Mouse (Mus musculus): ENCODE measurements around the gene Tango2. TPM values are rescaled to one million over a fixed set of nuclear protein-coding genes. Genes with fewer than 3 reads are reported as not detected.

Tango2 gene
- polyA plus RNA-seq, 1 experiment from 2014 or later: 49.7 TPM

DNA sequence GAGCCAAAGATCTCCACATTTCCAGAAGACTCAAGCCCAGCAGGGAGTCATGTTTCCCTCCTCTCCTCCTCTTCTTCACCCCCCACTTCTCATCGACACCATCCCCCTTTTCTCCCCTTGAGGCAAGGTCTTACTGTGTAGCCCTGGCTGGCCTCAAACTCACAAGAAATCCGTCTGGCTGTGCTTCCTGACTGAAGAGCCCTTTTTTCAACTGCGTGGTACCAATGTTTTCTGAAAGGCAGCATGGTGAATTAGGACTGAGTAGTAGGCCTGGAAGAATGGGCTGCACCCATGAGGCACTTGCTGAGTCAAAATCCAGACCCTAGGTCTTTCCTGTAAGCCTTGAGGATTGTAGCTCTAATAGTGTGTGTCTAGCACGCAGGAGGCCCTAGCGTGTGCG lies 42.5 kb upstream of the Tango2 start:
- Histone ChIP-seq H3K27ac (replicated peaks) (no peak overlapping the region), H3K4me1 (peaks cover 66% of the 10 kb centered on the region), H3K27me3 (no peaks in the 10 kb centered on the region), H3K4me2 (replicated peaks) (no peak overlapping the region), H3K9me3 (no peaks in the 10 kb centered on the region), H3K4me3 (no peak overlapping the region), H3K36me3 (no peaks in the 10 kb centered on the region), H3K9ac (replicated peaks) (no peak overlapping the region)
- no peak for ATAC-seq (ENCODE audit: low FRiP score, low read depth)
- 79% methylated on average over 6 of the region's 6 CpGs for WGBS

- Histone ChIP-seq H3K4me3 (no peak overlapping the region), H3K9ac (replicated peaks) (0 out of 2 replicates have a peak overlapping the region, but pooled peaks have one; percentile 34), H3K4me1 (peaks cover 61% of the 10 kb centered on the region), H3K36me3 (no peaks in the 10 kb centered on the region), H3K4me2 (replicated peaks) (no peak overlapping the region), H3K27ac (replicated peaks) (peak overlapping the region; percentile 71), H3K9me3 (no peaks in the 10 kb centered on the region), H3K27me3 (no peaks in the 10 kb centered on the region)
- no peak for ATAC-seq (ENCODE audit: low FRiP score, low read depth)
- 85% methylated on average over 14 of the region's 14 CpGs for WGBS
These were observed 40.9 kb upstream of the Tango2 start for GRCm38 (mm10) chr16:18388583-18389435.

- H3K4me3 ChIP-seq: no peak overlapping the region
- no peak overlapping the region for H3K4me2 ChIP-seq (replicated peaks)
- no peaks in the 10 kb centered on the region for H3K9me3 ChIP-seq
- H3K27ac ChIP-seq (replicated peaks): peak overlapping the region; percentile 71
- 0 out of 2 replicates have a peak overlapping the region, but pooled peaks have one; percentile 34 for H3K9ac ChIP-seq (replicated peaks)
- H3K4me1 ChIP-seq: peaks cover 61% of the 10 kb centered on the region
- WGBS: 41% methylated on average over 5 of the region's 7 CpGs
- no peaks in the 10 kb centered on the region for H3K27me3 ChIP-seq
- ATAC-seq (ENCODE audit: low FRiP score, low read depth): no peak
- H3K36me3 ChIP-seq: no peaks in the 10 kb centered on the region
These were observed 40.0 kb upstream of the Tango2 start for GRCm38 (mm10) chr16:18387704-18388582.

- Histone ChIP-seq H3K4me3 (no peak overlapping the region), H3K9me3 (no peaks in the 10 kb centered on the region), H3K36me3 (no peaks in the 10 kb centered on the region), H3K4me2 (replicated peaks) (no peak overlapping the region), H3K27ac (replicated peaks) (peak overlapping the region; percentile 71; the same call in 1 of the 2 replicates), H3K9ac (replicated peaks) (no peak overlapping the region), H3K27me3 (no peaks in the 10 kb centered on the region), H3K4me1 (peaks cover 64% of the 10 kb centered on the region)
- 49% methylated on average over 3 of the region's 3 CpGs for WGBS
- no peak for ATAC-seq (ENCODE audit: low FRiP score, low read depth)
These were observed 39.1 kb upstream of the Tango2 start for GRCm38 (mm10) chr16:18386972-18387371.

DNA sequence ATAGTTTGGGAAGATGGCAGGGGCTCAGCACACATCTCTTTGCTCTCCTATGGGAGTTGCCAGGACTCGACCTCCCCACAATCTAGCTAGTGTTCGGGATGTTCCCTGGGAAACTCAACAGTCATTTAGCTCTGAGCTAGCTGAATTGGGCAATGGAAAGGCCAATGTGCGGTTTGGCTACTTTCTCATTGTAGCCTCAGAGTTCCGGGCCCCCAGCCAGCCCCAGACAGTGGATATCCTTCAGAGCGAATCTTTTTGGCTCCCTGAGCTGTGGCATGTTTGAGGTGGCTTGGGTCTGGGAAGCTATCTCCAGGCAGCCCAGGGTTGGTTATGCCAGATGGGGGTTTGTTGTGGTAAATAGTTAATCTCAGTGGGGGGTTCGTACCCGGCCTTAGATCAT lies 38.5 kb upstream of the Tango2 start:
- no peaks in the 10 kb centered on the region for H3K9me3 ChIP-seq
- H3K4me1 ChIP-seq: peaks cover 67% of the 10 kb centered on the region

GRCm38 (mm10) chr16:18385411-18385810 lies 37.5 kb upstream of the Tango2 start:
- H3K4me1 ChIP-seq: peaks cover 77% of the 10 kb centered on the region
- no peak overlapping the region for H3K27ac ChIP-seq (replicated peaks)
- 59% methylated on average over 5 of the region's 5 CpGs for WGBS
- ATAC-seq (ENCODE audit: low FRiP score, low read depth): no peak
- no peaks in the 10 kb centered on the region for H3K27me3 ChIP-seq
- H3K4me3 ChIP-seq: no peak overlapping the region
- H3K4me2 ChIP-seq (replicated peaks): no peak overlapping the region
- H3K9me3 ChIP-seq: no peaks in the 10 kb centered on the region
- H3K36me3 ChIP-seq: no peaks in the 10 kb centered on the region
- H3K9ac ChIP-seq (replicated peaks): no peak overlapping the region

More for the DNA sequence above, 38.5 kb upstream of the Tango2 start:
- 78% methylated on average over 7 of the region's 7 CpGs for WGBS
- H3K27me3 ChIP-seq: no peaks in the 10 kb centered on the region
- no peak overlapping the region for H3K4me2 ChIP-seq (replicated peaks)
- no peak overlapping the region for H3K4me3 ChIP-seq
- ATAC-seq (ENCODE audit: low FRiP score, low read depth): no peak
- no peak overlapping the region for H3K9ac ChIP-seq (replicated peaks)
- no peaks in the 10 kb centered on the region for H3K36me3 ChIP-seq
- no peak overlapping the region for H3K27ac ChIP-seq (replicated peaks)

- Histone ChIP-seq H3K9me3 (no peaks in the 10 kb centered on the region), H3K27me3 (no peaks in the 10 kb centered on the region), H3K4me2 (replicated peaks) (no peak overlapping the region), H3K4me3 (no peak overlapping the region), H3K36me3 (no peaks in the 10 kb centered on the region), H3K27ac (replicated peaks) (peak overlapping the region; percentile 30; the same call in 1 of the 2 replicates), H3K9ac (replicated peaks) (no peak overlapping the region), H3K4me1 (peaks cover 85% of the 10 kb centered on the region)
- 64% methylated on average over 8 of the region's 8 CpGs for WGBS
- ATAC-seq (ENCODE audit: low FRiP score, low read depth): no peak
These were observed 36.8 kb upstream of the Tango2 start for GRCm38 (mm10) chr16:18384659-18385058.

DNA sequence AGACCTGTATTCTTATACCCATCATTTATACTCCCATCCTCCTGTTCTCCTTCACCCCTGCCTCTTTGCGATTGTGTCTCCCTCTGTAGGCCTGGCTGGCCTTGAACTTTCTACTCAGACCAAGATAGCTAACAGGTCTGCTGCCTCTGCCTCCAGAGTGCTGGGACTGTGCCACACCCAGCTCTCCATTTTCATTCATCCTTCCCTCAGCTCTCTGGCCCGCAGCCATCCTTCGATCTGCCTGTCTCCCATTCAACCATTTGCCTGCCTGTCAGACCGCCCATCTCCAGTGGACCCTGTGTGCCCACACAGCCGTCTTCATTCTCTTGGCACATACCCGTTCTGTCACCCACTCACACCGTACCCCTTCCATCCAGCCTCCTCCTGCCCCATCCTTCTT lies 36.3 kb upstream of the Tango2 start:
- no peak for ATAC-seq (ENCODE audit: low FRiP score, low read depth)
- Histone ChIP-seq H3K9me3 (no peaks in the 10 kb centered on the region), H3K4me3 (no peak overlapping the region), H3K27me3 (no peaks in the 10 kb centered on the region), H3K4me2 (replicated peaks) (no peak overlapping the region), H3K36me3 (no peaks in the 10 kb centered on the region), H3K9ac (replicated peaks) (no peak overlapping the region), H3K4me1 (peaks cover 86% of the 10 kb centered on the region), H3K27ac (replicated peaks) (no peak overlapping the region)
- 77% methylated on average over 7 of the region's 7 CpGs for WGBS

DNA sequence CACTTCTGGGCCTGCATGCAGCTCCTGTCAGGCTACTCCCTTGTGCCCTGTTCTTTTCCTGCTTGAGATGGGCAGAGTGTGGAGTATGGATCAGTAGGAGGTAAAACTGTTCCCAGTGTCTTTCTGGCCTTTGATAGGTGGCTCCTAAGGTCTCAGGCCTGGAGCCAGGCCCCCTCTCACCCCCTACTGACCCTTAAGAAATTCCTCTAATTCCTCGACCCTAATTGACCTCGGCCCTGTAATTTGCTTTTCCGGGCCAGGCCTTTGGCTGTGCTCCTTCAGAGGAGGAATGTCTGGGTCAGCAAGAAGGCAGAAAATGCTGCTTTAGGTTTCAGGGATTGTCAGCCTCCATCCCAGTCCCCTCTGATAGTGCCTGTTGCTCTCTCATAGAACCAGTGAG lies 35.9 kb upstream of the Tango2 start:
- Histone ChIP-seq H3K4me1 (peaks cover 85% of the 10 kb centered on the region), H3K4me2 (replicated peaks) (no peak overlapping the region), H3K9me3 (no peaks in the 10 kb centered on the region), H3K4me3 (no peak overlapping the region), H3K27me3 (no peaks in the 10 kb centered on the region), H3K9ac (replicated peaks) (no peak overlapping the region), H3K36me3 (no peaks in the 10 kb centered on the region), H3K27ac (replicated peaks) (peak overlapping the region; percentile 20; the same call in 1 of the 2 replicates)
- no peak for ATAC-seq (ENCODE audit: low FRiP score, low read depth)
- WGBS: 7% methylated on average over 3 of the region's 3 CpGs

DNA sequence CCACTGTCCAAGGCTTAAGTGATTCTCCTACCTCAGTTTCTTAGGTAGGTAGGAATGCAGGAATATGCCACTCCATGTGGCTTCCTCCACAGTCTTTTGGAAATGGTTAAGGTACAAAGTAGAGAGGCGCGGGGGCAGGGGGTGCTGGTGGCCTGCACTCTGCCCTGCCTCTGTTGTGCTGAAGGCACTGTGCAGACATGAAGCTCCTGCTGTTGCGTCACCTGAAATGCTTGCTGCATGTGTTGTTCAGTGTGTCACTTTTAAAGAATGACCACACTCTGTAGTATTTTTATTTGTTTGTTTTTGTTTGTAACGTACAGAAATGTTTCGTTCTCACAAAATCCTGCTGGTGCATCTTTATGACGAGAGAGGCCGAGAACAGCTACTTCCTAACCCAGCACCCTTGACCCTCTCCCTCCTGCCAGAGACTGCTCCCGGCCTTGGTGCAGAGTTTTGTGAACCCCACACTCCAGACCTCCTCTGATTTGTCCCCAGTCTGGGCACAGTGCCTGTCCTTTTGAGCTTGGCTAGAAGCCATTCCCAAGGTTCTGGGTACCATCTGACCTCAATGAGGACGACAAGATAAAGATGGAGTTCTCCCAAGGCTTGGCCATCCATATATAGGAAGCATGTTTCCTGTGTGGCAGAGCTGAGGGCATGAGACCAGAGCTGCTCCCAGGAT lies 35.3 kb upstream of the Tango2 start:
- H3K27ac ChIP-seq (replicated peaks): 0 out of 2 replicates have a peak overlapping the region, but pooled peaks have one; percentile 8
- H3K36me3 ChIP-seq: no peaks in the 10 kb centered on the region
- H3K4me2 ChIP-seq (replicated peaks): no peak overlapping the region
- WGBS: 80% methylated on average over 9 of the region's 9 CpGs
- peaks cover 85% of the 10 kb centered on the region for H3K4me1 ChIP-seq
- no peak overlapping the region for H3K9ac ChIP-seq (replicated peaks)
- H3K4me3 ChIP-seq: no peak overlapping the region
- no peaks in the 10 kb centered on the region for H3K9me3 ChIP-seq
- ATAC-seq (ENCODE audit: low FRiP score, low read depth): no peak
- no peaks in the 10 kb centered on the region for H3K27me3 ChIP-seq

DNA sequence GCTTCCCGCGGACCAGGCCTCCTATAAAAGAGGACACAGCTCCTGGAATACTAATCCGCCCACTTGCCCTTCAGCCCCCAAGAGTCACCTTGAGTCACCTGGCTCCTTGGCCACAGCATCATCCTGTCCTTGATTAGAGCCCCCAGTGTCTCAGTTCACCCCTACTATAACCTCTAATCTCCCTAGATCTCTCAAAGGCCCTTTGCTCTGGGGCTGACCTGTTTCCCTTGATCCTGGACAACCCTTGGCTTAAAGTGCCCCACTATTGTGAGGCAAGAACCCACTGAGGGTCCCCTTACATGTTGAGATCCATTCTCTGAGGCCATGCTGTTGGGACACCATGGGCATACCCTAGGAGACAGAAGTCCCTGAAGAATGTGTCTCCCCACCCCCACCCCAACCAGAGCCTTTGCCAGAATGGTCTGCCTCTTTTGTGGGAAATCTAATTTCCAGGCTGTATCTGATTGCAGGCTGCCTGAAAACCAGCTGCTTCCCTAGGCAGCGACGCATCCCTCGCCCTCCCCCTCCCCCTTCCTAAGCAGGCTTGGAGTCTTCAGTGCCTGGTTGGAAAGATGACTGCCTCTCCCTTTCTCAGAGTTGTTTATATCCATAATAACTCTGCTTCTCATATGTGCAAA lies 33.8 kb upstream of the Tango2 start:
- Histone ChIP-seq H3K27ac (replicated peaks) (peak overlapping the region; percentile 92), H3K9me3 (no peaks in the 10 kb centered on the region), H3K27me3 (no peaks in the 10 kb centered on the region), H3K9ac (replicated peaks) (no peak overlapping the region), H3K4me2 (replicated peaks) (no peak overlapping the region), H3K4me3 (no peak overlapping the region), H3K36me3 (no peaks in the 10 kb centered on the region), H3K4me1 (peaks cover 83% of the 10 kb centered on the region)
- ATAC-seq (ENCODE audit: low FRiP score, low read depth): peak; percentile 53
- 41% methylated on average over 6 of the region's 6 CpGs for WGBS
